Mouse (Mus musculus): ENCODE measurements around the gene Zcwpw1. TPM values are rescaled to one million over a fixed set of nuclear protein-coding genes. Genes with fewer than 3 reads are reported as not detected.

The Zcwpw1 gene
- 5.6 and 7.4 TPM in 2 replicates for polyA plus RNA-seq (2015; fragmentation: Nextera tagmentation; extraction: Ambion mirVana)

DNA sequence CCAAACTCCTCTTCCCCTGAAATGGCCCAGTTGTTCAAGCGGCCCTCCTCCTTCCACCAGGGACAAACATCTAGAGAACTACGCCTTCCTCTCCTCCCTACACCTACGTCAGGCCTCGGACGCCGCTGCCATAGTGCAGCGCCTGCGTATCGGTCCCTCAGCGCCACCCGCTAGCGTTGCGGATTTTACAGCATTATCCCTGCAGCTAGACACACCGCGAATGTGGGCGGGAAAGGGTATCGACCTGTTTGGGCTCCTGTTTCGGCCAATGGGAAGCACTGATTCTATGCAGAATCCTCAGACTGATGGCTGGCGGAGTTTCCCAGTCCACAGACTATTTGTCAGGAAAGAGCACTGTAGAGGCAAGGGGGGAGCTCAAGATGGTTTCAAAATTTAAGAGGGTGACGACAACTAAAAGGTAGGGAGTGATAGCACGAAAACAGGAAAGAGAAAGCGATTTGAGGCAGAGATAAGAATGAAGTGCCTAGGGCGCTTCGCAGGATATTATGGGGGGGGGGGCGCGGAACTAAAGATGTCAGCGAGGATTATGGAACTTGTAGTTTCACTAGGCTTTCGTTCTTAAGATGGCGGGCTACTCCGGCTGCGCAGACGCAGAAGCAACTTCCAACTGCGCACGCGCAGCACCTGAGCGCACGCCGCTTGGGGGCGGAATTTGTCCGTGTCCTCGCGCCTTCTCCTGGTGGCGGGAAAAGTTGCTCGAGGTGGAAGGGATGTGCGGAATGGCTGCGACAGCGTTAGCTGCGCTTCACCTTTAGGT lies at the start of gene Zcwpw1, which contains the start of gene Mepce:
Gene Zcwpw1 (plus strand): TSS at position 648 of the 778 bp plus-strand sequence.
Gene Mepce (minus strand): TSS at position 505 of the 778 bp plus-strand sequence.

DNA sequence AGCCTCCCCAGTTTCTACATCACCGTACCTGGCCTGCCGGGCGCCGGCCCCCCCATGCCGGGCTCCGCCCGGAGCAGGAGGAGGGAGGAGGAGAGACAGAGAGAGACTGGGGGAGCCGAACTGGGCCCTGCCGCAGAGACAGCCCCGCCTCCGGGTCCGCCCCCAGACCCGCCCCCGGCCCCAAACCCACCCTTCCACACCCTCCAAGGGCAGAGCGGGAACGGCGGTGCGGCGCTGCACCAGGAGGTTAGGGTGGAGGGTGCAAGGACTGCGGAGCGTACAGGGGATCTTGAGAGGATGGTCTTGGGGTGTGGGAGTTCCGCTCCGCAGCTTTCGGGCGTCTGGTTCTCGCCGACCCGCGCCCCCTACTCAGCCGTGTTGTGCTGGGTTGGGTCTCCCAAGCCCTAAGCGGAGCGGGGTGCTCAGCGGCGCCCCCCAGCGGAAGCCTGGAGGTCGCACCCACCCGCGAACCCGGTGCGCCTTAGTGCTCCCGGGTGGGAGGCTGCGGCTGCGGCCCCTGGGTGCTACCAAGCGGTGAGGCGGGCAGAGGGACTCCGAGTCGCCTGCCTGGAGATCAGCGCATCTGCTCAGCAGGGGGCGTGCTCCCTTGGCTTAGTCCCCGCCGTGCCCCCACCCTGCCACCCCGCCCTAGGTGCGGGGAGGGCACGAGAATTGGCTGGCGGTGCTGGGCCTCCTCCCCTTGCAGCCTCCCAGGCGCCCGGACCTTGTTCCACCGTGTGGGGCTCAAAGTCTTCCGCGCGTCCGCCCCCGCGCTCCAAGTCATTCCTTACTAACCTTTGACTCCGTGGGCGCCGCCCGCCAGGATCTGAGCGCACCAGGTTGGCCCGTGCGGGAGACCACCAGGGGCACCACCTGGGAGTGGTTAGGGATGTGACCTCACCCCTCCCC lies 46.3 kb upstream of the Zcwpw1 start, which contains the start of gene Nyap1:
Gene Nyap1 (minus strand): TSS at position 585 of the 909 bp plus-strand sequence.

DNA sequence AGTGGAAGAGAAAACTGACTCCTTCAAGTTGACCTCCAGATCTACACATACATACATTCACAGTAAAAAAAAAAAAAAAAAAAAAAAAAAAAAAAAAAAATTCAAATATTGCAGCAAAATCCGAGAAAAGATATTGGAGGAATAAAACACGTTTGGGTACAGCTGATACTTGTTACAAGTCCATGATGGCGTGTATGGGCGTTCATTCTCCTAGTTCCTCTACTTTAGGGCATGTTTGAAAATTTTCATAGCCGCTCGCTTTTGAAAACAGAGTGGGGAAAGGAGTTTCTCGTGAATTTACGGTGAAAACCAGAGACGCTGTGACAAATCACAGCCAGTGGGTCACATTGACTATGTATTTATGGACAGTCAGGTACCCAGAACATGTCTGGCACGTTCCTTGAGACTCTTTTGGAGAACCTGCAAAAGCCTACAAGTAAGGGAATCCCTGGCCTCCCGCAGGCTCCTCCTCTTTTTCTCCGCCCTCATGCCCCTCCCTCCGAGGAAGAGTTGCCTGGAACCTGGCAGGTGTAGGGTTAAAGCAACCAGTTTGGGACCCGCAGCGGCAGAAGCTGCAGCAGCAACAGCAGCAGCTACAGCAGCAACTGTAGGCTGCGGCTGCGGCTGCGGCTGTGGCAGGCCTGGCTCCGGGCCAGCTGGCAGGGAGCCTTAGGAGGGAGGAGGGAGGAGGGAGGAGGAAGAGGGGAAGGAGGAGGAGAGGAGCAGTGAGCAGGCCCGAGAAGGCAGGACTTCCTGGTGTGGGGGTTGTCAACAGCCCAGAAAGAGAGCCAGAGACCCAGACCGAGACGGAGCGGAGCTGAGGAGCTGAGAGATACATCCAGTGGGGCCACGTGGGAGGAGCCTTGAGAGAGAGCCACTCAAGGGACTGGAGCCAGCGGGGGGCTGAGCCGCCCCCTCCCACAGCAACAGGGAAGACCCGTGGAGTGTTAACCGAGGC lies 42.1 kb upstream of the Zcwpw1 start, which contains the start of gene Tsc22d4:
Gene Tsc22d4 (plus strand): TSS at position 517 of the 958 bp plus-strand sequence.

DNA sequence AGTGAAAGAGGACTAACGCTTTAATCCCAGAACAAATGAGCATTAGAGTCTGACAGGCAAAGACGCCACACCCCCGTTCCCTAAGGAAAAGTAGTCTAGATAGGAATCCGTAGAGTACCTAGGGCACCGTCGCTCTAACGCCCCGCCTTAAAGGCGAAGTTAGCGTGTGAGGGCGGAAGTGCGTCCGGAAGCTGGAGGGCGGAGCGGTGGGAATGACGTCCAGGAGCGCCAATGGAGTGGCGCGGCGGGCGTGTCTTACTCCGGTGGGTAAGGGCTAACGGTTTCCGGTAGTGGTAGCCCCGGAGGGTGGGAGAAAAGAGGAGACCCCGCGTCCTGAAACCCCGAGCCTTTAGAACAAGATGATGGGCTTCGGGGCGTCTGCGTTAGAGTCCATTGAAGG lies 9.0 kb upstream of the Zcwpw1 start, which contains the start of gene Ppp1r35:
Gene Ppp1r35 (plus strand): TSS at position 215 of the 400 bp plus-strand sequence.

DNA sequence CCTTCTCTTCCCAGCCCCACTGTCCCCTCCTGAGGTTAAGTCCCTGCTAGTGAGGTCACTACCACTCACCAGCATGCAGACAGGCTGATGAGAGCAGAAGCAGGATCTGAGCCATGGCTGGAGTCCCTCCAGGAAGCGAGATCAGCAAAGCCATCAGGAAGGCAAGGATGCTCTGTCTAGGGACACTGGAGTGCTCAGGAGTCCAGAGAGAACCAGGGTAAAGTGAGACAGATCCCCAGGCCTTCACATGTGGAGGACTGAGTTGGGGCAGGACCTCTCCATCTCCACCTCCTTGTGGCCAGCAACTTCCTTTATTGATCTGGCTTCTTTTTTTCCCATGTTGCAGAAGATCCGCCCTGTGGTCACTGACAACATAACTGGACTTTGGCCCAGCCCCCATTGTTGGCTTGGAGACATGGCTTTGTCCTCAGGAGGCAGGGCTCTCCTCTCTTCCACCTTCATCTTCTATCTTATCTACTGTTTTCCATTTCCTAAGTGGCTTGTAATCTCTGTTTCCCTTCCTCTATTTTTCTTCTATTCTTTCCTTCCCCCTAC lies 48.4 kb downstream of the Zcwpw1 start, which contains the start of gene Pilra:
Gene Pilra (minus strand): TSS at position 316 of the 555 bp plus-strand sequence.

DNA sequence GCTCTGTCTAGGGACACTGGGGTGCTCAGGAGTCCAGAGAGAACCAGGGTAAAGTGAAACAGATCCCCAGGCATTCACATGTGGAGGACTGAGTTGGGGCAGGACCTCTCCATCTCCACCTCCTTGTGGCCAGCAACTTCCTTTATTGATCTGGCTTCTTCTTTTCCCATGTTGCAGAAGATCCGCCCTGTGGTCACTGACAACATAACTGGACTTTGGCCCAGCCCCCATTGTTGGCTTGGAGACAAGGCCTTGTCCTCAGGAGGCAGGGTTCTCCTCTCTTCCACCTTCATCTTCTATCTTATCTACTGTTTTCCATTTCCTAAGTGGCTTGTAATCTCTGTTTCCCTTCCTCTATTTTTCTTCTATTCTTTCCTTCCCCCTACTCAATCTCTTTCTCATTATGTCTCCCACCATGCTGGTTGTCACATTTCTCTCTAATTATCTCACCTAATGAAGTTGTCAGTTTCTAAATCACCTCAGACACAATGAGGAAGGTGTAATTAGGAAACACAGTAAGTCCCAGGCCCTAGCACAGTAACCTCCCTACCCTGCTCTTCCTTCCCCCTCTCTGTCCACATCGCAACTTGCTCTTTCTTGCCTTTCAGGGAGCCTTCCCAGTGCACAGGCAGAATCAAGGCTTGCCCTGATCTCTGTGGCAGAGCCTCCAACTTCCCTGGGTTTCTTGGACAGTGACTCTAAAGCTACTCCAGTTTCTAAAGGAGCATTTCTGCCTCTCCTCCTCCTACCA lies 70.5 kb downstream of the Zcwpw1 start, which contains the start of gene Pilrb1:
Gene Pilrb1 (minus strand): TSS at position 147 of the 751 bp plus-strand sequence.

DNA sequence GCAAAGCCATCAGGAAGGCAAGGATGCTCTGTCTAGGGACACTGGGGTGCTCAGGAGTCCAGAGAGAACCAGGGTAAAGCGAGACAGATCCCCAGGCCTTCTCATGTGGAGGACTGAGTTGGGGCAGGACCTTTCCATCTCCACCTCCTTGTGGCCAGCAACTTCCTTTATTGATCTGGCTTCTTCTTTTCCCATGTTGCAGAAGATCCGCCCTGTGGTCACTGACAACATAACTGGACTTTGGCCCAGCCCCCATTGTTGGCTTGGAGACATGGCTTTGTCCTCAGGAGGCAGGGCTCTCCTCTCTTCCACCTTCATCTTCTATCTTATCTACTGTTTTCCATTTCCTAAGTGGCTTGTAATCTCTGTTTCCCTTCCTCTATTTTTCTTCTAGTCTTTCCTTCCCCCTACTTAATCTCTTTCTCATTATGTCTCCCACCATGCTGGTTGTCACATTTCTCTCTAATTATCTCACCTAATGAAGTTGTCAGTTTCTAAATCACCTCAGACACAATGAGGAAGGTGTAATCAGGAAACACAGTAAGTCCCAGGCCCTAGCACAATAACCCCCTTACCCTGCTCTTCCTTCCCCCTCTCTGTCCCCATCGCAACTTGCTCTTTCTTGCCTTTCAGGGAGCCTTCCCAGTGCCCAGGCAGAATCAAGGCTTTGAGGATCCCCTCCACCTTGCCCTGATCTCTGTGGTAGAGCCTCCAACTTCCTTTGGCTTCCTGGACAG lies 84.2 kb downstream of the Zcwpw1 start, which contains the start of gene Pilrb2:
Gene Pilrb2 (minus strand): TSS at position 172 of the 737 bp plus-strand sequence.

Other genes starting within 250 kb of the Zcwpw1 start
- not detected in 2 replicates for gene Actl6b, start 234.3 kb upstream of the Zcwpw1 start, polyA plus RNA-seq (2015; fragmentation: Nextera tagmentation; extraction: Ambion mirVana)
- gene Tfr2, start 218.0 kb upstream of the Zcwpw1 start, polyA plus RNA-seq (2015; fragmentation: Nextera tagmentation; extraction: Ambion mirVana): 43.2 and 45.5 TPM in 2 replicates
- gene Mospd3, start 186.7 kb upstream of the Zcwpw1 start, polyA plus RNA-seq (2015; fragmentation: Nextera tagmentation; extraction: Ambion mirVana): 55.8 TPM in 2 replicates
- gene Pcolce, start 174.0 kb upstream of the Zcwpw1 start, polyA plus RNA-seq (2015; fragmentation: Nextera tagmentation; extraction: Ambion mirVana): 61.6 and 75.4 TPM in 2 replicates
- 0.10 TPM in 1 of 2 replicates, not detected in the other for gene Fbxo24, start 158.8 kb upstream of the Zcwpw1 start, polyA plus RNA-seq (2015; fragmentation: Nextera tagmentation; extraction: Ambion mirVana)
- 41.9 and 54.3 TPM in 2 replicates for gene Lrch4, start 158.7 kb upstream of the Zcwpw1 start, polyA plus RNA-seq (2015; fragmentation: Nextera tagmentation; extraction: Ambion mirVana)
- gene Gm20605, start 158.6 kb upstream of the Zcwpw1 start, polyA plus RNA-seq (2015; fragmentation: Nextera tagmentation; extraction: Ambion mirVana): 9.0 and 10.1 TPM in 2 replicates
- 16.9 and 18.4 TPM in 2 replicates for gene Sap25, start 146.5 kb upstream of the Zcwpw1 start, polyA plus RNA-seq (2015; fragmentation: Nextera tagmentation; extraction: Ambion mirVana)
- 0.05 and 0.12 TPM in 2 replicates for gene Irs3, start 142.1 kb upstream of the Zcwpw1 start, polyA plus RNA-seq (2015; fragmentation: Nextera tagmentation; extraction: Ambion mirVana)
- gene Agfg2, start 103.1 kb upstream of the Zcwpw1 start, polyA plus RNA-seq (2015; fragmentation: Nextera tagmentation; extraction: Ambion mirVana): 36.8 and 43.3 TPM in 2 replicates
- gene Nyap1, start 46.2 kb upstream of the Zcwpw1 start, polyA plus RNA-seq (2015; fragmentation: Nextera tagmentation; extraction: Ambion mirVana): 0.24 and 0.30 TPM in 2 replicates
- gene Tsc22d4, start 42.1 kb upstream of the Zcwpw1 start, polyA plus RNA-seq (2015; fragmentation: Nextera tagmentation; extraction: Ambion mirVana): 114 and 132 TPM in 2 replicates
- 28.5 and 28.7 TPM in 2 replicates for gene Ppp1r35, start 8.9 kb upstream of the Zcwpw1 start, polyA plus RNA-seq (2015; fragmentation: Nextera tagmentation; extraction: Ambion mirVana)
- gene Mepce, start 143 bp upstream of the Zcwpw1 start, polyA plus RNA-seq (2015; fragmentation: Nextera tagmentation; extraction: Ambion mirVana): 8.4 and 9.4 TPM in 2 replicates
- gene Pilra, start 48.5 kb downstream of the Zcwpw1 start, polyA plus RNA-seq (2015; fragmentation: Nextera tagmentation; extraction: Ambion mirVana): 16.8 and 27.1 TPM in 2 replicates
- gene Pilrb1, start 70.3 kb downstream of the Zcwpw1 start, polyA plus RNA-seq (2015; fragmentation: Nextera tagmentation; extraction: Ambion mirVana): 17.8 and 27.4 TPM in 2 replicates
- gene Pilrb2, start 84.0 kb downstream of the Zcwpw1 start, polyA plus RNA-seq (2015; fragmentation: Nextera tagmentation; extraction: Ambion mirVana): 25.5 and 39.0 TPM in 2 replicates
- 0.18 and 0.27 TPM in 2 replicates for gene Cyp3a13, start 133.8 kb downstream of the Zcwpw1 start, polyA plus RNA-seq (2015; fragmentation: Nextera tagmentation; extraction: Ambion mirVana)
- gene Gjc3, start 175.3 kb downstream of the Zcwpw1 start, polyA plus RNA-seq (2015; fragmentation: Nextera tagmentation; extraction: Ambion mirVana): 0.04 TPM in 1 of 2 replicates, not detected in the other
- gene Azgp1, start 193.7 kb downstream of the Zcwpw1 start, polyA plus RNA-seq (2015; fragmentation: Nextera tagmentation; extraction: Ambion mirVana): 0.46 TPM in 1 of 2 replicates, not detected in the other
- not detected in 2 replicates for gene Smok3a, start 233.5 kb downstream of the Zcwpw1 start, polyA plus RNA-seq (2015; fragmentation: Nextera tagmentation; extraction: Ambion mirVana)
- not detected in 2 replicates for gene Smok3b, start 233.6 kb downstream of the Zcwpw1 start, polyA plus RNA-seq (2015; fragmentation: Nextera tagmentation; extraction: Ambion mirVana)

Data from spleen, postnatal 0 days (tissue).